Mouse (Mus musculus) heart, postnatal 0 days (tissue): ENCODE data around the gene Gcnt4.

ENCODE experiments used
- CTCF ChIP-seq: IDR thresholded peaks from 2 replicates; pipeline ENCODE4 v1.5.1; 2016; ENCODE audit warnings: antibody characterized with exemption, control low read depth, low read depth
- EP300 ChIP-seq: IDR thresholded peaks from 2 replicates; pipeline ENCODE4 v1.6.1; 2016; ENCODE audit warnings: antibody characterized with exemption, low read depth

DNA sequence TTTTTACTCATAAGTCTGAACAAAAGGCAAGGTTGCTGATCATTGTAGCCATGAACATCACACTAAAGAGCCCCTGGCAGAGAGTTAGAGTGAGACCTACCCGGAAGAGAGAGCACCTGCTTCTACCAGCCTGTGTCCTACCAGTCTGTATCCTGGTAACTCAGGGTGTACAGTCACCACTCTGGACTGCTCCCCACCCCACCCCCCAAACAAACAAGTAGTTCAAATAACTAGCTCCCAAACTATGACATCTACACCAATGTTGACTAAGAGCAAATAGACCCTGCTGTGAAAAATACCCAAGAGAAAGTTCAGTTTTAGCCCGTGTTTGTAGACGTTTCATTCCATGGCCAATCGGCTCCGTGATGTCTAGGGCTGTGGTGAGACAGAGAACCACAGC is 38.3 kb downstream of the Gcnt4 start:
- no peak for TF ChIP-seq CTCF
- no peak for TF ChIP-seq EP300
